Mouse (Mus musculus): ENCODE results near the gene Rnf32. TPM values are rescaled to one million over a fixed set of nuclear protein-coding genes. Genes with fewer than 3 reads are reported as not detected.

The Rnf32 gene
- polyA plus RNA-seq, 1 experiment from 2014 or later = 3.6 TPM

GRCm38 (mm10) chr5:29244769-29245168 is 49.0 kb downstream of the Rnf32 start:
- Histone ChIP-seq H3K9me3 (replicated peaks; ENCODE audit: control insufficient read depth, low read length) (no peaks in the 10 kb centered on the region), H3K27me3 (ENCODE audit: control insufficient read depth, insufficient read depth, low read length) (no peaks in the 10 kb centered on the region), H3K4me2 (no peak overlapping the region), H3K4me1 (ENCODE audit: control insufficient read depth, insufficient read depth, low read length) (no peaks in the 10 kb centered on the region), H3K9ac (ENCODE audit: low read depth, low read length) (no peak overlapping the region), H3K36me3 (ENCODE audit: control insufficient read depth, insufficient read depth, low read length) (no peaks in the 10 kb centered on the region), H3K4me3 (ENCODE audit: low read depth, low read length) (no peak overlapping the region), H3K27ac (ENCODE audit: low read depth, low read length) (no peak overlapping the region)
- no CpG with 5 or more reads among the region's 1 CpGs for WGBS (ENCODE audit: insufficient replicate concordance)
- no peak for ATAC-seq (replicated peaks; ENCODE audit: insufficient number of reproducible peaks, low FRiP score, low TSS enrichment)

GRCm38 (mm10) chr5:29250795-29251495 is 55.2 kb downstream of the Rnf32 start:
- Histone ChIP-seq H3K9me3 (replicated peaks; ENCODE audit: control insufficient read depth, low read length) (no peaks in the 10 kb centered on the region), H3K27ac (ENCODE audit: low read depth, low read length) (no peak overlapping the region), H3K9ac (ENCODE audit: low read depth, low read length) (no peak overlapping the region), H3K36me3 (ENCODE audit: control insufficient read depth, insufficient read depth, low read length) (no peaks in the 10 kb centered on the region), H3K4me1 (ENCODE audit: control insufficient read depth, insufficient read depth, low read length) (no peaks in the 10 kb centered on the region), H3K4me3 (ENCODE audit: low read depth, low read length) (no peak overlapping the region), H3K4me2 (no peak overlapping the region), H3K27me3 (ENCODE audit: control insufficient read depth, insufficient read depth, low read length) (no peaks in the 10 kb centered on the region)
- ATAC-seq (replicated peaks; ENCODE audit: insufficient number of reproducible peaks, low FRiP score, low TSS enrichment) = no peak
- WGBS (ENCODE audit: insufficient replicate concordance) = 63% methylated on average over 8 of the region's 8 CpGs

GRCm38 (mm10) chr5:29251496-29251873 is 55.7 kb downstream of the Rnf32 start:
- Histone ChIP-seq H3K9me3 (replicated peaks; ENCODE audit: control insufficient read depth, low read length) (no peaks in the 10 kb centered on the region), H3K27me3 (ENCODE audit: control insufficient read depth, insufficient read depth, low read length) (no peaks in the 10 kb centered on the region), H3K4me2 (no peak overlapping the region), H3K4me1 (ENCODE audit: control insufficient read depth, insufficient read depth, low read length) (no peaks in the 10 kb centered on the region), H3K4me3 (ENCODE audit: low read depth, low read length) (no peak overlapping the region), H3K9ac (ENCODE audit: low read depth, low read length) (no peak overlapping the region), H3K27ac (ENCODE audit: low read depth, low read length) (no peak overlapping the region), H3K36me3 (ENCODE audit: control insufficient read depth, insufficient read depth, low read length) (no peaks in the 10 kb centered on the region)
- ATAC-seq (replicated peaks; ENCODE audit: insufficient number of reproducible peaks, low FRiP score, low TSS enrichment) = no peak
- WGBS (ENCODE audit: insufficient replicate concordance) = 72% methylated on average over 1 of the region's 1 CpGs

GRCm38 (mm10) chr5:29253876-29254275 is 58.1 kb downstream of the Rnf32 start:
- no peak for ATAC-seq (replicated peaks; ENCODE audit: insufficient number of reproducible peaks, low FRiP score, low TSS enrichment)
- Histone ChIP-seq H3K4me2 (no peak overlapping the region), H3K27me3 (ENCODE audit: control insufficient read depth, insufficient read depth, low read length) (no peaks in the 10 kb centered on the region), H3K36me3 (ENCODE audit: control insufficient read depth, insufficient read depth, low read length) (no peaks in the 10 kb centered on the region), H3K9me3 (replicated peaks; ENCODE audit: control insufficient read depth, low read length) (no peaks in the 10 kb centered on the region), H3K4me3 (ENCODE audit: low read depth, low read length) (no peak overlapping the region), H3K9ac (ENCODE audit: low read depth, low read length) (no peak overlapping the region), H3K4me1 (ENCODE audit: control insufficient read depth, insufficient read depth, low read length) (no peaks in the 10 kb centered on the region), H3K27ac (ENCODE audit: low read depth, low read length) (no peak overlapping the region)
- WGBS (ENCODE audit: insufficient replicate concordance) = 64% methylated on average over 2 of the region's 2 CpGs

GRCm38 (mm10) chr5:29270879-29271278 is 75.1 kb downstream of the Rnf32 start:
- no peaks in the 10 kb centered on the region for H3K4me1 ChIP-seq (ENCODE audit: control insufficient read depth, insufficient read depth, low read length)
- no peak overlapping the region for H3K9ac ChIP-seq (ENCODE audit: low read depth, low read length)
- WGBS (ENCODE audit: insufficient replicate concordance) = 71% methylated on average over 4 of the region's 4 CpGs
- H3K9me3 ChIP-seq (replicated peaks; ENCODE audit: control insufficient read depth, low read length) = no peaks in the 10 kb centered on the region
- no peak overlapping the region for H3K27ac ChIP-seq (ENCODE audit: low read depth, low read length)
- H3K4me3 ChIP-seq (ENCODE audit: low read depth, low read length) = no peak overlapping the region
- no peaks in the 10 kb centered on the region for H3K36me3 ChIP-seq (ENCODE audit: control insufficient read depth, insufficient read depth, low read length)
- H3K4me2 ChIP-seq = no peak overlapping the region
- H3K27me3 ChIP-seq (ENCODE audit: control insufficient read depth, insufficient read depth, low read length) = no peaks in the 10 kb centered on the region
- no peak for ATAC-seq (replicated peaks; ENCODE audit: insufficient number of reproducible peaks, low FRiP score, low TSS enrichment)

- WGBS (ENCODE audit: insufficient replicate concordance) = 66% methylated on average over 2 of the region's 2 CpGs
- Histone ChIP-seq H3K4me1 (ENCODE audit: control insufficient read depth, insufficient read depth, low read length) (no peaks in the 10 kb centered on the region), H3K27me3 (ENCODE audit: control insufficient read depth, insufficient read depth, low read length) (no peaks in the 10 kb centered on the region), H3K27ac (ENCODE audit: low read depth, low read length) (no peak overlapping the region), H3K9ac (ENCODE audit: low read depth, low read length) (no peak overlapping the region), H3K36me3 (ENCODE audit: control insufficient read depth, insufficient read depth, low read length) (no peaks in the 10 kb centered on the region), H3K4me3 (ENCODE audit: low read depth, low read length) (no peak overlapping the region), H3K9me3 (replicated peaks; ENCODE audit: control insufficient read depth, low read length) (no peaks in the 10 kb centered on the region), H3K4me2 (no peak overlapping the region)
- ATAC-seq (replicated peaks; ENCODE audit: insufficient number of reproducible peaks, low FRiP score, low TSS enrichment) = no peak
These were observed 77.6 kb downstream of the Rnf32 start for GRCm38 (mm10) chr5:29273426-29273825.

- Histone ChIP-seq H3K27ac (ENCODE audit: low read depth, low read length) (no peak overlapping the region), H3K9me3 (replicated peaks; ENCODE audit: control insufficient read depth, low read length) (no peaks in the 10 kb centered on the region), H3K4me1 (ENCODE audit: control insufficient read depth, insufficient read depth, low read length) (no peaks in the 10 kb centered on the region), H3K9ac (ENCODE audit: low read depth, low read length) (no peak overlapping the region), H3K4me2 (no peak overlapping the region), H3K4me3 (ENCODE audit: low read depth, low read length) (no peak overlapping the region), H3K36me3 (ENCODE audit: control insufficient read depth, insufficient read depth, low read length) (no peaks in the 10 kb centered on the region), H3K27me3 (ENCODE audit: control insufficient read depth, insufficient read depth, low read length) (no peaks in the 10 kb centered on the region)
- ATAC-seq (replicated peaks; ENCODE audit: insufficient number of reproducible peaks, low FRiP score, low TSS enrichment) = no peak
These were observed 79.0 kb downstream of the Rnf32 start for GRCm38 (mm10) chr5:29274746-29275145.

Other genes with a start within 250 kb of the Rnf32 start
- 11.2 and 12.9 TPM in 2 replicates for gene Lmbr1, start 182.4 kb downstream of the Rnf32 start, polyA plus RNA-seq (2014; fragmentation: Nextera tagmentation; extraction: Ambion mirVana)
- gene Nom1, start 238.7 kb downstream of the Rnf32 start, polyA plus RNA-seq (2014; fragmentation: Nextera tagmentation; extraction: Ambion mirVana) = 14.9 and 18.1 TPM in 2 replicates